Mouse (Mus musculus): Measurements from ENCODE around the gene Fut1. TPM values are rescaled to one million over a fixed set of nuclear protein-coding genes. Genes with fewer than 3 reads are reported as not detected.

Fut1 gene
- polyA plus RNA-seq, 1 experiment from 2014 or later: 4.8 TPM

- Histone ChIP-seq H3K36me3 (peaks cover 27% of the 10 kb centered on the region), H3K9ac (no peak overlapping the region), H3K4me1 (peaks cover 11% of the 10 kb centered on the region), H3K9me3 (replicated peaks) (no peaks in the 10 kb centered on the region), H3K4me2 (replicated peaks) (peak overlapping the region; percentile 46), H3K4me3 (replicated peaks) (peak overlapping the region; percentile 30), H3K27me3 (no peaks in the 10 kb centered on the region), H3K27ac (replicated peaks) (0 out of 2 replicates have a peak overlapping the region, but pooled peaks have one; percentile 44)
- ATAC-seq (ENCODE audit: insufficient number of reproducible peaks, low FRiP score, low TSS enrichment, low read depth): peak; percentile 99
- WGBS: under 1% methylated on average over 19 of the region's 19 CpGs
These were observed 27.9 kb upstream of the Fut1 start for GRCm38 (mm10) chr7:45589173-45589572.

GRCm38 (mm10) chr7:45589898-45590297 is 27.2 kb upstream of the Fut1 start:
- WGBS: 94% methylated on average over 5 of the region's 5 CpGs
- H3K4me3 ChIP-seq (replicated peaks): no peak overlapping the region
- H3K9ac ChIP-seq: no peak overlapping the region
- no peaks in the 10 kb centered on the region for H3K9me3 ChIP-seq (replicated peaks)
- peaks cover 22% of the 10 kb centered on the region for H3K36me3 ChIP-seq
- no peaks in the 10 kb centered on the region for H3K27me3 ChIP-seq
- no peak overlapping the region for H3K4me2 ChIP-seq (replicated peaks)
- no peak overlapping the region for H3K27ac ChIP-seq (replicated peaks)
- ATAC-seq (ENCODE audit: insufficient number of reproducible peaks, low FRiP score, low TSS enrichment, low read depth): no peak
- H3K4me1 ChIP-seq: peaks cover 11% of the 10 kb centered on the region

GRCm38 (mm10) chr7:45590874-45591273 is 26.2 kb upstream of the Fut1 start:
- Histone ChIP-seq H3K27me3 (no peaks in the 10 kb centered on the region), H3K9ac (no peak overlapping the region), H3K9me3 (replicated peaks) (no peaks in the 10 kb centered on the region), H3K36me3 (peaks cover 13% of the 10 kb centered on the region), H3K4me2 (replicated peaks) (no peak overlapping the region), H3K4me3 (replicated peaks) (no peak overlapping the region), H3K4me1 (peaks cover 11% of the 10 kb centered on the region), H3K27ac (replicated peaks) (no peak overlapping the region)
- no peak for ATAC-seq (ENCODE audit: insufficient number of reproducible peaks, low FRiP score, low TSS enrichment, low read depth)
- 64% methylated on average over 3 of the region's 3 CpGs for WGBS

GRCm38 (mm10) chr7:45591880-45592279 is 25.2 kb upstream of the Fut1 start:
- H3K36me3 ChIP-seq: 0 out of 2 replicates have a peak, but pooled peaks cover 9% of the 10 kb centered on the region
- WGBS: 75% methylated on average over 7 of the region's 7 CpGs
- peaks cover 11% of the 10 kb centered on the region for H3K4me1 ChIP-seq
- no peak for ATAC-seq (ENCODE audit: insufficient number of reproducible peaks, low FRiP score, low TSS enrichment, low read depth)
- no peak overlapping the region for H3K4me3 ChIP-seq (replicated peaks)
- no peaks in the 10 kb centered on the region for H3K27me3 ChIP-seq
- no peak overlapping the region for H3K4me2 ChIP-seq (replicated peaks)
- H3K27ac ChIP-seq (replicated peaks): no peak overlapping the region
- H3K9ac ChIP-seq: no peak overlapping the region
- no peaks in the 10 kb centered on the region for H3K9me3 ChIP-seq (replicated peaks)

GRCm38 (mm10) chr7:45593118-45593815 is 23.8 kb upstream of the Fut1 start:
- H3K27ac ChIP-seq (replicated peaks): no peak overlapping the region
- H3K36me3 ChIP-seq: 0 out of 2 replicates have a peak, but pooled peaks cover under 1% of the 10 kb centered on the region
- no peak overlapping the region for H3K9ac ChIP-seq
- H3K4me3 ChIP-seq (replicated peaks): no peak overlapping the region
- H3K4me1 ChIP-seq: peaks cover 11% of the 10 kb centered on the region
- ATAC-seq (ENCODE audit: insufficient number of reproducible peaks, low FRiP score, low TSS enrichment, low read depth): no peak
- no peak overlapping the region for H3K4me2 ChIP-seq (replicated peaks)
- no peaks in the 10 kb centered on the region for H3K27me3 ChIP-seq
- WGBS: 10% methylated on average over 10 of the region's 10 CpGs
- H3K9me3 ChIP-seq (replicated peaks): no peaks in the 10 kb centered on the region

- no peaks in the 10 kb centered on the region for H3K36me3 ChIP-seq
- no peaks in the 10 kb centered on the region for H3K27me3 ChIP-seq
- no peak overlapping the region for H3K4me3 ChIP-seq (replicated peaks)
- no peak overlapping the region for H3K9ac ChIP-seq
- ATAC-seq (ENCODE audit: insufficient number of reproducible peaks, low FRiP score, low TSS enrichment, low read depth): no peak
- no peaks in the 10 kb centered on the region for H3K9me3 ChIP-seq (replicated peaks)
- H3K4me1 ChIP-seq: peaks cover 6% of the 10 kb centered on the region; the same call in 1 of the 2 replicates
- 67% methylated on average over 4 of the region's 4 CpGs for WGBS
- H3K27ac ChIP-seq (replicated peaks): no peak overlapping the region
- H3K4me2 ChIP-seq (replicated peaks): no peak overlapping the region
These were observed 21.9 kb upstream of the Fut1 start for GRCm38 (mm10) chr7:45595176-45595575.

- Histone ChIP-seq H3K4me1 (peaks cover 6% of the 10 kb centered on the region; the same call in 1 of the 2 replicates), H3K4me2 (replicated peaks) (no peak overlapping the region), H3K36me3 (no peaks in the 10 kb centered on the region), H3K27me3 (no peaks in the 10 kb centered on the region), H3K9me3 (replicated peaks) (no peaks in the 10 kb centered on the region), H3K4me3 (replicated peaks) (no peak overlapping the region), H3K9ac (no peak overlapping the region), H3K27ac (replicated peaks) (no peak overlapping the region)
- no peak for ATAC-seq (ENCODE audit: insufficient number of reproducible peaks, low FRiP score, low TSS enrichment, low read depth)
- WGBS: 90% methylated on average over 1 of the region's 1 CpGs
These were observed 21.0 kb upstream of the Fut1 start for GRCm38 (mm10) chr7:45596107-45596506.

GRCm38 (mm10) chr7:45597013-45597412 is 20.1 kb upstream of the Fut1 start:
- Histone ChIP-seq H3K4me1 (peaks cover 6% of the 10 kb centered on the region; the same call in 1 of the 2 replicates), H3K9me3 (replicated peaks) (no peaks in the 10 kb centered on the region), H3K9ac (no peak overlapping the region), H3K36me3 (no peaks in the 10 kb centered on the region), H3K4me2 (replicated peaks) (no peak overlapping the region), H3K4me3 (replicated peaks) (no peak overlapping the region), H3K27ac (replicated peaks) (no peak overlapping the region), H3K27me3 (no peaks in the 10 kb centered on the region)
- ATAC-seq (ENCODE audit: insufficient number of reproducible peaks, low FRiP score, low TSS enrichment, low read depth): no peak
- 84% methylated on average over 5 of the region's 5 CpGs for WGBS

- H3K27me3 ChIP-seq: no peaks in the 10 kb centered on the region
- no peak overlapping the region for H3K4me3 ChIP-seq (replicated peaks)
- no peak overlapping the region for H3K4me2 ChIP-seq (replicated peaks)
- ATAC-seq (ENCODE audit: insufficient number of reproducible peaks, low FRiP score, low TSS enrichment, low read depth): no peak
- no peak overlapping the region for H3K9ac ChIP-seq
- H3K4me1 ChIP-seq: peaks cover 6% of the 10 kb centered on the region; the same call in 1 of the 2 replicates
- no peak overlapping the region for H3K27ac ChIP-seq (replicated peaks)
- WGBS: 90% methylated on average over 6 of the region's 6 CpGs
- H3K9me3 ChIP-seq (replicated peaks): no peaks in the 10 kb centered on the region
- H3K36me3 ChIP-seq: no peaks in the 10 kb centered on the region
These were observed 19.6 kb upstream of the Fut1 start for GRCm38 (mm10) chr7:45597527-45597926.

GRCm38 (mm10) chr7:45598960-45599879 is 17.9 kb upstream of the Fut1 start:
- no peak for ATAC-seq (ENCODE audit: insufficient number of reproducible peaks, low FRiP score, low TSS enrichment, low read depth)
- H3K4me2 ChIP-seq (replicated peaks): no peak overlapping the region
- H3K9ac ChIP-seq: no peak overlapping the region
- no peak overlapping the region for H3K4me3 ChIP-seq (replicated peaks)
- peaks cover 6% of the 10 kb centered on the region; the same call in 1 of the 2 replicates for H3K4me1 ChIP-seq
- no peaks in the 10 kb centered on the region for H3K36me3 ChIP-seq
- WGBS: 35% methylated on average over 18 of the region's 18 CpGs
- no peaks in the 10 kb centered on the region for H3K9me3 ChIP-seq (replicated peaks)
- no peaks in the 10 kb centered on the region for H3K27me3 ChIP-seq
- H3K27ac ChIP-seq (replicated peaks): no peak overlapping the region

- H3K27ac ChIP-seq (replicated peaks): peak overlapping the region; percentile 58; the same call in 1 of the 2 replicates
- 56% methylated on average over 9 of the region's 9 CpGs for WGBS
- no peak overlapping the region for H3K4me2 ChIP-seq (replicated peaks)
- no peak overlapping the region for H3K9ac ChIP-seq
- H3K4me1 ChIP-seq: no peaks in the 10 kb centered on the region
- no peaks in the 10 kb centered on the region for H3K36me3 ChIP-seq
- H3K4me3 ChIP-seq (replicated peaks): no peak overlapping the region
- H3K9me3 ChIP-seq (replicated peaks): no peaks in the 10 kb centered on the region
- no peak; the same call in 1 of the 2 replicates for ATAC-seq (ENCODE audit: insufficient number of reproducible peaks, low FRiP score, low TSS enrichment, low read depth)
- H3K27me3 ChIP-seq: no peaks in the 10 kb centered on the region
These were observed 11.3 kb upstream of the Fut1 start for GRCm38 (mm10) chr7:45605704-45606289.

Data from embryonic facial prominence, embryonic 15.5 days (tissue).